Mouse (Mus musculus): ENCODE measurements around the gene Col2a1.

Gene Col2a1

GRCm38 (mm10) chr15:98002991-98003821, 1.3 kb downstream of the Col2a1 start:
- DNase-seq (ENCODE audit: low spot score): no peak

GRCm38 (mm10) chr15:98002113-98002990, 2.1 kb downstream of the Col2a1 start:
- no peak for DNase-seq (ENCODE audit: low spot score)

GRCm38 (mm10) chr15:98001321-98002112, 3.0 kb downstream of the Col2a1 start:
- DNase-seq (ENCODE audit: low spot score): no peak

GRCm38 (mm10) chr15:97999991-98000390, 4.5 kb downstream of the Col2a1 start:
- DNase-seq (ENCODE audit: low spot score): no peak

GRCm38 (mm10) chr15:97999546-97999945, 4.9 kb downstream of the Col2a1 start:
- DNase-seq (ENCODE audit: low spot score): no peak

- no peak for DNase-seq (ENCODE audit: low spot score)
Measured at GRCm38 (mm10) chr15:97996716-97997256, 7.7 kb downstream of the Col2a1 start.

- peak; percentile 53 for DNase-seq (ENCODE audit: low spot score)
Measured at GRCm38 (mm10) chr15:97992712-97993286, 11.7 kb downstream of the Col2a1 start.

GRCm38 (mm10) chr15:97992027-97992711, 12.3 kb downstream of the Col2a1 start:
- no peak for DNase-seq (ENCODE audit: low spot score)

- DNase-seq (ENCODE audit: low spot score): no peak
Measured at GRCm38 (mm10) chr15:97991285-97991895, 13.1 kb downstream of the Col2a1 start.

- DNase-seq (ENCODE audit: low spot score): no peak
Measured at GRCm38 (mm10) chr15:97990721-97991120, 13.8 kb downstream of the Col2a1 start.

GRCm38 (mm10) chr15:97990124-97990523, 14.4 kb downstream of the Col2a1 start:
- no peak for DNase-seq (ENCODE audit: low spot score)

- no peak for DNase-seq (ENCODE audit: low spot score)
Measured at GRCm38 (mm10) chr15:97989544-97989943, 15.0 kb downstream of the Col2a1 start.

- DNase-seq (ENCODE audit: low spot score): no peak
Measured at GRCm38 (mm10) chr15:97981560-97981959, 22.9 kb downstream of the Col2a1 start.

- DNase-seq (ENCODE audit: low spot score): no peak
Measured at GRCm38 (mm10) chr15:97973248-97974005, 31.1 kb downstream of the Col2a1 start.

GRCm38 (mm10) chr15:97972580-97972979, 31.9 kb downstream of the Col2a1 start:
- DNase-seq (ENCODE audit: low spot score): no peak

GRCm38 (mm10) chr15:97970299-97970698, 34.2 kb downstream of the Col2a1 start:
- no peak for DNase-seq (ENCODE audit: low spot score)

- DNase-seq (ENCODE audit: low spot score): no peak
Measured at GRCm38 (mm10) chr15:97965311-97966045, 39.0 kb downstream of the Col2a1 start.

- DNase-seq (ENCODE audit: low spot score): no peak
Measured at GRCm38 (mm10) chr15:97964836-97965187, 39.7 kb downstream of the Col2a1 start.

All from c-Kit-positive CD71-positive TER-119-positive erythroid progenitor cells, embryonic 14.5 days (primary cell).